Mouse (Mus musculus) hindbrain, embryonic 16.5 days (tissue): ENCODE data around the gene Sema4d. TPM values are rescaled to one million over a fixed set of nuclear protein-coding genes. Genes with fewer than 3 reads are reported as not detected.

ENCODE experiments used
- ATAC-seq: fragments of 200-750 bp; cut with Nextera tagmentation; 2 replicates; pipeline ENCODE4 v1.8.0; 2017; ENCODE audit warnings: moderate TSS enrichment, moderate library complexity
- H3K27ac ChIP-seq: fragments of 300-500 bp; sonication (generic); 2 replicates; pipeline ENCODE4 v1.5.1; 2014; ENCODE audit warnings: low read depth, mild to moderate bottlenecking, control low read depth, low read length, moderate library complexity
- H3K27me3 ChIP-seq: fragments of 300-500 bp; sonication (generic); replicated peaks from 2 replicates; pipeline ENCODE4 v1.6.1; 2014; ENCODE audit warnings: low read length; ENCODE audit not compliant: control insufficient read depth, insufficient read depth
- H3K36me3 ChIP-seq: fragments of 300-500 bp; sonication (generic); 2 replicates; pipeline ENCODE4 v1.6.1; 2014; ENCODE audit warnings: mild to moderate bottlenecking, low read length, moderate library complexity, mixed read lengths; ENCODE audit not compliant: control insufficient read depth, insufficient read depth
- H3K4me1 ChIP-seq: fragments of 300-500 bp; sonication (generic); 2 replicates; pipeline ENCODE4 v1.6.1; 2014; ENCODE audit warnings: low read depth, low read length; ENCODE audit not compliant: control insufficient read depth, insufficient read depth
- H3K4me2 ChIP-seq: fragments of 300-500 bp; sonication (generic); 2 replicates; pipeline ENCODE4 v1.6.1; 2014; ENCODE audit warnings: mild to moderate bottlenecking, low read length, control low read depth, moderate library complexity
- H3K4me3 ChIP-seq: fragments of 300-500 bp; sonication (generic); 2 replicates; pipeline ENCODE4 v1.5.1; 2014; ENCODE audit warnings: mild to moderate bottlenecking, low read length, control low read depth, moderate library complexity
- H3K9ac ChIP-seq: fragments of 300-500 bp; sonication (generic); 2 replicates; pipeline ENCODE4 v1.6.1; 2014; ENCODE audit warnings: low read depth, mild to moderate bottlenecking, control low read depth, low read length, moderate library complexity
- H3K9me3 ChIP-seq: fragments of 300-500 bp; sonication (generic); 2 replicates; pipeline ENCODE4 v1.6.1; 2014; ENCODE audit warnings: mild to moderate bottlenecking, low read length, moderate library complexity; ENCODE audit not compliant: control insufficient read depth
- WGBS: fragments of 180-500 bp; shearing (Covaris S2); extraction: QIAGEN DNeasy Blood & Tissue Kit; methylation state at CpG from one replicate; pipeline ENCODE4 v1.1.7; 2014; 5-methylcytosine and 5-hydroxymethylcytosine counted together
- polyA plus RNA-seq: library from polyadenylated mRNA; unstranded; fragments of >200 nt; fragmentation: Nextera tagmentation; extraction: Ambion mirVana; gene quantifications from 2 replicates; pipeline ENCODE4 v1.2.1, GENCODE M21; 2015

Gene Sema4d
- polyA plus RNA-seq, 1 experiment from 2014 or later = 14.3 TPM

- no peaks in the 10 kb centered on the region for H3K4me1 ChIP-seq
- no peak overlapping the region for H3K4me3 ChIP-seq
- no peak overlapping the region for H3K9ac ChIP-seq
- WGBS = 76% methylated on average over 3 of the region's 3 CpGs
- no peak overlapping the region for H3K27ac ChIP-seq
- H3K27me3 ChIP-seq = no peaks in the 10 kb centered on the region
- H3K9me3 ChIP-seq = no peaks in the 10 kb centered on the region
- peaks cover 7% of the 10 kb centered on the region for H3K36me3 ChIP-seq
- ATAC-seq = no peak
- H3K4me2 ChIP-seq = no peak overlapping the region
Observed at GRCm38 (mm10) chr13:51719256-51719655, 74.3 kb downstream of the Sema4d start.

GRCm38 (mm10) chr13:51716350-51717263 is 76.9 kb downstream of the Sema4d start:
- WGBS = 83% methylated on average over 8 of the region's 8 CpGs
- Histone ChIP-seq H3K9ac (no peak overlapping the region), H3K4me1 (no peaks in the 10 kb centered on the region), H3K9me3 (no peaks in the 10 kb centered on the region), H3K27ac (no peak overlapping the region), H3K36me3 (peaks cover 16% of the 10 kb centered on the region), H3K4me2 (no peak overlapping the region), H3K27me3 (no peaks in the 10 kb centered on the region), H3K4me3 (no peak overlapping the region)
- no peak for ATAC-seq

- H3K36me3 ChIP-seq = peaks cover 19% of the 10 kb centered on the region
- no peak overlapping the region for H3K9ac ChIP-seq
- ATAC-seq = no peak
- no peaks in the 10 kb centered on the region for H3K4me1 ChIP-seq
- no peak overlapping the region for H3K27ac ChIP-seq
- H3K4me3 ChIP-seq = no peak overlapping the region
- no peaks in the 10 kb centered on the region for H3K27me3 ChIP-seq
- no peaks in the 10 kb centered on the region for H3K9me3 ChIP-seq
- H3K4me2 ChIP-seq = no peak overlapping the region
- 95% methylated on average over 8 of the region's 8 CpGs for WGBS
Observed at GRCm38 (mm10) chr13:51712022-51712421, 81.5 kb downstream of the Sema4d start.

- Histone ChIP-seq H3K36me3 (peaks cover 19% of the 10 kb centered on the region), H3K4me1 (no peaks in the 10 kb centered on the region), H3K9me3 (no peaks in the 10 kb centered on the region), H3K27me3 (no peaks in the 10 kb centered on the region), H3K27ac (no peak overlapping the region), H3K9ac (no peak overlapping the region), H3K4me3 (no peak overlapping the region), H3K4me2 (no peak overlapping the region)
- ATAC-seq = 0 out of 2 replicates have a peak, but pooled peaks have one; percentile 9
- 67% methylated on average over 7 of the region's 7 CpGs for WGBS
Observed at GRCm38 (mm10) chr13:51710738-51711137, 82.8 kb downstream of the Sema4d start.

- Histone ChIP-seq H3K9me3 (no peaks in the 10 kb centered on the region), H3K27ac (no peak overlapping the region), H3K9ac (no peak overlapping the region), H3K4me2 (no peak overlapping the region), H3K4me3 (no peak overlapping the region), H3K36me3 (peaks cover 24% of the 10 kb centered on the region), H3K27me3 (no peaks in the 10 kb centered on the region), H3K4me1 (no peaks in the 10 kb centered on the region)
- 68% methylated on average over 22 of the region's 22 CpGs for WGBS
- no peak for ATAC-seq
Observed at GRCm38 (mm10) chr13:51705882-51706854, 87.4 kb downstream of the Sema4d start.

- no peak overlapping the region for H3K4me2 ChIP-seq
- no peak overlapping the region for H3K27ac ChIP-seq
- ATAC-seq = no peak
- no peak overlapping the region for H3K9ac ChIP-seq
- no peaks in the 10 kb centered on the region for H3K9me3 ChIP-seq
- H3K4me3 ChIP-seq = no peak overlapping the region
- no peaks in the 10 kb centered on the region for H3K4me1 ChIP-seq
- 76% methylated on average over 5 of the region's 5 CpGs for WGBS
- H3K36me3 ChIP-seq = peaks cover 22% of the 10 kb centered on the region
- no peaks in the 10 kb centered on the region for H3K27me3 ChIP-seq
Observed at GRCm38 (mm10) chr13:51703893-51704292, 89.7 kb downstream of the Sema4d start.

GRCm38 (mm10) chr13:51698318-51698717 is 95.2 kb downstream of the Sema4d start:
- peaks cover 16% of the 10 kb centered on the region for H3K36me3 ChIP-seq
- H3K27me3 ChIP-seq = no peaks in the 10 kb centered on the region
- H3K4me1 ChIP-seq = no peaks in the 10 kb centered on the region
- ATAC-seq = no peak
- H3K9me3 ChIP-seq = no peaks in the 10 kb centered on the region
- WGBS = 98% methylated on average over 3 of the region's 3 CpGs
- H3K27ac ChIP-seq = no peak overlapping the region
- H3K9ac ChIP-seq = no peak overlapping the region
- no peak overlapping the region for H3K4me2 ChIP-seq
- H3K4me3 ChIP-seq = no peak overlapping the region

GRCm38 (mm10) chr13:51697897-51698296 is 95.7 kb downstream of the Sema4d start:
- no peaks in the 10 kb centered on the region for H3K4me1 ChIP-seq
- no peaks in the 10 kb centered on the region for H3K27me3 ChIP-seq
- H3K36me3 ChIP-seq = peaks cover 12% of the 10 kb centered on the region
- H3K4me2 ChIP-seq = no peak overlapping the region
- ATAC-seq = no peak
- 77% methylated on average over 4 of the region's 4 CpGs for WGBS
- no peak overlapping the region for H3K9ac ChIP-seq
- H3K4me3 ChIP-seq = no peak overlapping the region
- no peak overlapping the region for H3K27ac ChIP-seq
- no peaks in the 10 kb centered on the region for H3K9me3 ChIP-seq

- Histone ChIP-seq H3K27me3 (no peaks in the 10 kb centered on the region), H3K4me1 (no peaks in the 10 kb centered on the region), H3K9ac (no peak overlapping the region), H3K36me3 (peaks cover 10% of the 10 kb centered on the region), H3K27ac (no peak overlapping the region), H3K4me2 (no peak overlapping the region), H3K4me3 (no peak overlapping the region), H3K9me3 (no peaks in the 10 kb centered on the region)
- 81% methylated on average over 6 of the region's 6 CpGs for WGBS
- no peak for ATAC-seq
Observed at GRCm38 (mm10) chr13:51697455-51697854, 96.1 kb downstream of the Sema4d start.
